Mouse (Mus musculus): Measurements from ENCODE around the gene Zbtb8a. TPM values are rescaled to one million over a fixed set of nuclear protein-coding genes. Genes with fewer than 3 reads are reported as not detected.

Gene Zbtb8a
- polyA plus RNA-seq, 1 experiment from 2014 or later: 8.3 TPM

- H3K36me3 ChIP-seq (ENCODE audit: control insufficient read depth, insufficient read depth, low read length): no peaks in the 10 kb centered on the region; the same call in 1 of the 2 replicates
- peak within 1 kb of the TSS; percentile 85 for H3K4me2 ChIP-seq (ENCODE audit: low read depth, low read length, severe bottlenecking)
- H3K9me3 ChIP-seq (ENCODE audit: control insufficient read depth, low read length): no peaks in the 10 kb centered on the region
- H3K9ac ChIP-seq (ENCODE audit: low read length): peak within 1 kb of the TSS; percentile 97
- DNase-seq (ENCODE audit: low spot score) (peak; percentile 100), ATAC-seq (replicated peaks; ENCODE audit: low FRiP score) (peak; percentile 99)
- H3K27ac ChIP-seq (ENCODE audit: low read depth, low read length): peak within 1 kb of the TSS; percentile 99
- H3K27me3 ChIP-seq (ENCODE audit: control insufficient read depth, insufficient read depth, low read length): no peaks in the 10 kb centered on the region
- peak within 1 kb of the TSS; percentile 93 for H3K4me3 ChIP-seq (ENCODE audit: low read depth, low read length)
- H3K4me1 ChIP-seq (replicated peaks; ENCODE audit: control insufficient read depth, insufficient read depth, low read length): peaks cover 11% of the 10 kb centered on the region; the same call in 1 of the 2 replicates
- WGBS: under 1% methylated on average over 71 of the region's 73 CpGs
These were observed 42.5 kb downstream of the Zbtb8a start, which contains the start of the genes Rbbp4 and Zbtb8os for GRCm38 (mm10) chr4:129335216-129336074. TSS of gene Rbbp4 (minus strand) at chr4:129335370. TSS of gene Zbtb8os (plus strand) at chr4:129335695.

DNA sequence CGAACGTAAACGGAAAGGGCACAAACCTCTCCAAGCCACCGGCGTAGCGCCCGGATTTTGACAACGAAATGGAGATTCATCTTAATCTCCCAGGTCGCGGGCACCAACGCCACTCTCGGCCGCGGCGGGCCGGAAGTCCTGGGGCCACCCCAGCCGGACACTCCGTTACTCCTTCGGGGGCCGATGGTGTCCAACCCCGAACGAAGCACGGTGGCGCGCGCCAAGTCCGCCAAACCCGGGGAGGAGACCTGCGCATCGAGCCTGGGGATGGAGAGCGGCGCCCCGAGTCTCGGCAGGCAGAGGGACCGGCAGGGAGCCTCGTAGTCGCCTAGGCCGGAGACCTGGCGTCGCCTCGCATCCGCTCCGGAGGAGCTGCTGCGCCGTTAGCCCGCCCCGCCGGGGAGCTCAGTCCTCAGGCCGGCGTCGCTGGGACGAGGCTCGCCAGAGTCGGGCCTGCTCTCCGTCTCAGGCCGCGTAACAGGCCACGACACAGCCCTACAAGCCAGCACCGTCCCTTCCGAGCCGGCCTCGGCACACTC lies 43.2 kb downstream of the Zbtb8a start:
- peak; percentile 40 for ATAC-seq (replicated peaks; ENCODE audit: low FRiP score)
- no peaks in the 10 kb centered on the region for H3K9me3 ChIP-seq (ENCODE audit: control insufficient read depth, low read length)
- under 1% methylated on average over 61 of the region's 62 CpGs for WGBS

GRCm38 (mm10) chr4:129332846-129333245 lies 45.1 kb downstream of the Zbtb8a start:
- Histone ChIP-seq H3K4me2 (ENCODE audit: low read depth, low read length, severe bottlenecking) (peak overlapping the region; percentile 59; the same call in 1 of the 2 replicates), H3K27me3 (ENCODE audit: control insufficient read depth, insufficient read depth, low read length) (no peaks in the 10 kb centered on the region), H3K9ac (ENCODE audit: low read length) (no peak overlapping the region), H3K4me3 (ENCODE audit: low read depth, low read length) (no peak overlapping the region), H3K36me3 (ENCODE audit: control insufficient read depth, insufficient read depth, low read length) (peaks cover 7% of the 10 kb centered on the region), H3K9me3 (ENCODE audit: control insufficient read depth, low read length) (no peaks in the 10 kb centered on the region), H3K4me1 (replicated peaks; ENCODE audit: control insufficient read depth, insufficient read depth, low read length) (peaks cover 11% of the 10 kb centered on the region; the same call in 1 of the 2 replicates), H3K27ac (ENCODE audit: low read depth, low read length) (no peak overlapping the region)
- DNase-seq (ENCODE audit: low spot score) (no peak), ATAC-seq (replicated peaks; ENCODE audit: low FRiP score) (no peak)
- WGBS: 71% methylated on average over 1 of the region's 1 CpGs

More for the DNA sequence above, 43.2 kb downstream of the Zbtb8a start:
- peak overlapping the region; percentile 95 for H3K27ac ChIP-seq (ENCODE audit: low read depth, low read length)
- H3K27me3 ChIP-seq (ENCODE audit: control insufficient read depth, insufficient read depth, low read length): no peaks in the 10 kb centered on the region
- H3K4me2 ChIP-seq (ENCODE audit: low read depth, low read length, severe bottlenecking): peak overlapping the region; percentile 59
- H3K36me3 ChIP-seq (ENCODE audit: control insufficient read depth, insufficient read depth, low read length): no peaks in the 10 kb centered on the region; the same call in 1 of the 2 replicates
- H3K9ac ChIP-seq (ENCODE audit: low read length): peak overlapping the region; percentile 97
- H3K4me3 ChIP-seq (ENCODE audit: low read depth, low read length): peak overlapping the region; percentile 93
- no peak for DNase-seq (ENCODE audit: low spot score)
- H3K4me1 ChIP-seq (replicated peaks; ENCODE audit: control insufficient read depth, insufficient read depth, low read length): peaks cover 11% of the 10 kb centered on the region; the same call in 1 of the 2 replicates

- Histone ChIP-seq H3K9me3 (ENCODE audit: control insufficient read depth, low read length) (no peaks in the 10 kb centered on the region), H3K27me3 (ENCODE audit: control insufficient read depth, insufficient read depth, low read length) (no peaks in the 10 kb centered on the region), H3K27ac (ENCODE audit: low read depth, low read length) (no peak overlapping the region), H3K4me3 (ENCODE audit: low read depth, low read length) (no peak overlapping the region), H3K9ac (ENCODE audit: low read length) (no peak overlapping the region), H3K4me2 (ENCODE audit: low read depth, low read length, severe bottlenecking) (no peak overlapping the region), H3K4me1 (replicated peaks; ENCODE audit: control insufficient read depth, insufficient read depth, low read length) (no peaks in the 10 kb centered on the region), H3K36me3 (ENCODE audit: control insufficient read depth, insufficient read depth, low read length) (peaks cover 20% of the 10 kb centered on the region)
- no peak for DNase-seq (ENCODE audit: low spot score)
- ATAC-seq (replicated peaks; ENCODE audit: low FRiP score): no peak
- 89% methylated on average over 1 of the region's 1 CpGs for WGBS
These were observed 51.7 kb downstream of the Zbtb8a start for GRCm38 (mm10) chr4:129326191-129326590.

DNA sequence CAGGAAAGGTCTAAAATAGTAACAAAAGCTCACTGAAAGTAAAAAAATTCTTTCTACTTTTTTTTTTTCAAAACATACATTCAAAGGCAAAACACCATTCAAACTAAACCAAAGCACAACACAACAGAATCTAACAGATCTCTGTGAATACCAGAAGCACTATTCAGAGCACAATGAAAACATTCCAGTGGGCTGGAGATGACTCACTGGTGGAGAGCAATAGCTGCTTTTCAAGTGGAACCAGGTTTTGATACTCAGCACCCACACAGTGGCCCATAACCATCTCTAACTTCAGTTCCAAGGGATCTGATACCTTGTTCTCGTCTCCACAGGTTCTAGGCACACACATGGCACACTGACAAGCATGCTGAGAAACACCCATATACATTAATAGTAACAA lies 53.2 kb downstream of the Zbtb8a start:
- no peak overlapping the region for H3K9ac ChIP-seq (ENCODE audit: low read length)
- no peaks in the 10 kb centered on the region for H3K4me1 ChIP-seq (replicated peaks; ENCODE audit: control insufficient read depth, insufficient read depth, low read length)
- 89% methylated on average over 1 of the region's 1 CpGs for WGBS
- H3K36me3 ChIP-seq (ENCODE audit: control insufficient read depth, insufficient read depth, low read length): peaks cover 22% of the 10 kb centered on the region
- no peak overlapping the region for H3K4me3 ChIP-seq (ENCODE audit: low read depth, low read length)
- no peaks in the 10 kb centered on the region for H3K27me3 ChIP-seq (ENCODE audit: control insufficient read depth, insufficient read depth, low read length)
- H3K9me3 ChIP-seq (ENCODE audit: control insufficient read depth, low read length): no peaks in the 10 kb centered on the region
- H3K27ac ChIP-seq (ENCODE audit: low read depth, low read length): no peak overlapping the region
- no peak for ATAC-seq (replicated peaks; ENCODE audit: low FRiP score)
- no peak overlapping the region for H3K4me2 ChIP-seq (ENCODE audit: low read depth, low read length, severe bottlenecking)
- DNase-seq (ENCODE audit: low spot score): no peak

DNA sequence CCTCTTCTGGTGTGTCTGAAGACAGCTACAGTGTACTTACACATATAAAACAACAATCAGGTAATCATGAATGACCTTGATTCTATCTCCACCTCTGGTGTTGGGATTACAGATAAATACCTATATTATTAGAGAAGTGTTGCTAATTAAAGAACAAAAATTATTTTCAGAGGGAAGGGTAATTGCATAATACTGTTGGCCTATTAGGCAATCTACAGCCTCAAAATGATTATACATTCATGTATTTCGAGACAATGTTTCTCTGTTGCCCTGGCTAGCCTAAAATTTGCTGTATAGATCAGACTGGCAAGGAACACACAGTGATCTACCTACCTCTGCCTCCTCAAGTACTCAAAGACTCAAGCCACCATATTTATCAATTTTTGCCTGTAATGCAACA lies 54.4 kb downstream of the Zbtb8a start:
- ATAC-seq (replicated peaks; ENCODE audit: low FRiP score): no peak
- 100% methylated on average over 1 of the region's 1 CpGs for WGBS
- no peaks in the 10 kb centered on the region for H3K9me3 ChIP-seq (ENCODE audit: control insufficient read depth, low read length)
- H3K27ac ChIP-seq (ENCODE audit: low read depth, low read length): no peak overlapping the region
- H3K9ac ChIP-seq (ENCODE audit: low read length): no peak overlapping the region
- peaks cover 26% of the 10 kb centered on the region for H3K36me3 ChIP-seq (ENCODE audit: control insufficient read depth, insufficient read depth, low read length)
- no peaks in the 10 kb centered on the region for H3K27me3 ChIP-seq (ENCODE audit: control insufficient read depth, insufficient read depth, low read length)
- no peak overlapping the region for H3K4me3 ChIP-seq (ENCODE audit: low read depth, low read length)
- DNase-seq (ENCODE audit: low spot score): no peak
- H3K4me2 ChIP-seq (ENCODE audit: low read depth, low read length, severe bottlenecking): no peak overlapping the region
- H3K4me1 ChIP-seq (replicated peaks; ENCODE audit: control insufficient read depth, insufficient read depth, low read length): no peaks in the 10 kb centered on the region

- Histone ChIP-seq H3K4me1 (replicated peaks; ENCODE audit: control insufficient read depth, insufficient read depth, low read length) (no peaks in the 10 kb centered on the region), H3K9ac (ENCODE audit: low read length) (no peak overlapping the region), H3K36me3 (ENCODE audit: control insufficient read depth, insufficient read depth, low read length) (peaks cover 27% of the 10 kb centered on the region), H3K27ac (ENCODE audit: low read depth, low read length) (no peak overlapping the region), H3K4me2 (ENCODE audit: low read depth, low read length, severe bottlenecking) (no peak overlapping the region), H3K27me3 (ENCODE audit: control insufficient read depth, insufficient read depth, low read length) (no peaks in the 10 kb centered on the region), H3K9me3 (ENCODE audit: control insufficient read depth, low read length) (no peaks in the 10 kb centered on the region), H3K4me3 (ENCODE audit: low read depth, low read length) (no peak overlapping the region)
- 93% methylated on average over 5 of the region's 5 CpGs for WGBS
- no peak for ATAC-seq (replicated peaks; ENCODE audit: low FRiP score)
- DNase-seq (ENCODE audit: low spot score): no peak
These were observed 55.9 kb downstream of the Zbtb8a start for GRCm38 (mm10) chr4:129322042-129322441.

- Histone ChIP-seq H3K4me2 (ENCODE audit: low read depth, low read length, severe bottlenecking) (no peak overlapping the region), H3K9me3 (ENCODE audit: control insufficient read depth, low read length) (no peaks in the 10 kb centered on the region), H3K27ac (ENCODE audit: low read depth, low read length) (no peak overlapping the region), H3K36me3 (ENCODE audit: control insufficient read depth, insufficient read depth, low read length) (peaks cover 28% of the 10 kb centered on the region), H3K27me3 (ENCODE audit: control insufficient read depth, insufficient read depth, low read length) (no peaks in the 10 kb centered on the region), H3K9ac (ENCODE audit: low read length) (no peak overlapping the region), H3K4me1 (replicated peaks; ENCODE audit: control insufficient read depth, insufficient read depth, low read length) (no peaks in the 10 kb centered on the region), H3K4me3 (ENCODE audit: low read depth, low read length) (no peak overlapping the region)
- 93% methylated on average over 1 of the region's 1 CpGs for WGBS
- ATAC-seq (replicated peaks; ENCODE audit: low FRiP score) (no peak), DNase-seq (ENCODE audit: low spot score) (no peak)
These were observed 57.0 kb downstream of the Zbtb8a start for GRCm38 (mm10) chr4:129320876-129321275.
